Mouse (Mus musculus): ENCODE results near the gene Tiprl.

GRCm38 (mm10) chr1:165178075-165178474, 58.7 kb downstream of the Tiprl start:
- TF ChIP-seq POLR2A (IDR thresholded peaks at IDR 0.05; ENCODE audit: low read depth, low read length) (no peak), POLR2AphosphoS2 (IDR thresholded peaks at IDR 0.05; ENCODE audit: low read depth, low read length) (no peak), KAT2A (IDR thresholded peaks at IDR 0.05; ENCODE audit: insufficient replicate concordance, low read length) (no peak), CTCF (conservative IDR thresholded peaks at IDR 0.05 in 1 of 2, IDR thresholded peaks at IDR 0.05 in 1 of 2; ENCODE audit: low read depth in 2 of 2, low read length in 2 of 2) (no peak), EP300 (IDR thresholded peaks at IDR 0.05; ENCODE audit: low read length) (no peak), PAX5 (IDR thresholded peaks at IDR 0.05; ENCODE audit: low read length) (no peak), HCFC1 (IDR thresholded peaks at IDR 0.05; ENCODE audit: low read depth, low read length) (no peak), E2F4 (IDR thresholded peaks at IDR 0.05; ENCODE audit: insufficient replicate concordance, low read depth, low read length) (no peak), MEF2A (IDR thresholded peaks at IDR 0.05; ENCODE audit: borderline replicate concordance, low read depth, low read length) (no peak), SMC3 (IDR thresholded peaks at IDR 0.05; ENCODE audit: low read depth, low read length) (no peak), USF1 (IDR thresholded peaks at IDR 0.05; ENCODE audit: low read depth, low read length) (no peak), MAFK (IDR thresholded peaks at IDR 0.05; ENCODE audit: insufficient replicate concordance, low read length) (no peak), ELF1 (IDR thresholded peaks at IDR 0.05; ENCODE audit: low read depth, low read length) (no peak)

Data from CH12.LX (cell line).